Mouse (Mus musculus) hematopoietic stem cell, adult 5-6 weeks (primary cell): Measurements from ENCODE around the gene Ccdc58. TPM values are rescaled to one million over a fixed set of nuclear protein-coding genes. Genes with fewer than 3 reads are reported as not detected.
"Not testable (repeated sequence)": the region's sequence is repeated elsewhere in the genome, so short reads cannot be mapped to it uniquely, and the experiment has no call there.

ENCODE experiments used
- ATAC-seq, 2 experiments: fragments of 125-278 bp in 1 of 2; replicated peaks in 1 of 2; 2 replicates each; pipeline ENCODE4 v1.8.0; 2016 to 2017; ENCODE audit warnings: inconsistent platforms in 2 of 2, mild to moderate bottlenecking in 2 of 2, moderate number of reproducible peaks in 2 of 2, low read depth in 1 of 2, moderate TSS enrichment in 1 of 2; ENCODE audit not compliant: low FRiP score in 2 of 2, poor library complexity in 2 of 2, severe bottlenecking in 2 of 2, insufficient read depth in 1 of 2, low TSS enrichment in 1 of 2
- total RNA-seq: library from RNA; stranded (forward); fragments of 172-1452, 232-1000 nt; gene quantifications from 2 replicates; pipeline ENCODE4 v1.2.3, GENCODE M21; 2017

The Ccdc58 gene
- total RNA-seq, 1 experiment from 2014 or later = 59.4 TPM

- ATAC-seq = no peak
These were observed 1.5 kb upstream of the Ccdc58 start for GRCm38 (mm10) chr16:36069819-36070575.

- ATAC-seq = peak in 1 of 2 experiments; percentile 13; a peak in 3 of 4 replicates
These were observed 425 bp upstream of the Ccdc58 start for GRCm38 (mm10) chr16:36071071-36071449.

DNA sequence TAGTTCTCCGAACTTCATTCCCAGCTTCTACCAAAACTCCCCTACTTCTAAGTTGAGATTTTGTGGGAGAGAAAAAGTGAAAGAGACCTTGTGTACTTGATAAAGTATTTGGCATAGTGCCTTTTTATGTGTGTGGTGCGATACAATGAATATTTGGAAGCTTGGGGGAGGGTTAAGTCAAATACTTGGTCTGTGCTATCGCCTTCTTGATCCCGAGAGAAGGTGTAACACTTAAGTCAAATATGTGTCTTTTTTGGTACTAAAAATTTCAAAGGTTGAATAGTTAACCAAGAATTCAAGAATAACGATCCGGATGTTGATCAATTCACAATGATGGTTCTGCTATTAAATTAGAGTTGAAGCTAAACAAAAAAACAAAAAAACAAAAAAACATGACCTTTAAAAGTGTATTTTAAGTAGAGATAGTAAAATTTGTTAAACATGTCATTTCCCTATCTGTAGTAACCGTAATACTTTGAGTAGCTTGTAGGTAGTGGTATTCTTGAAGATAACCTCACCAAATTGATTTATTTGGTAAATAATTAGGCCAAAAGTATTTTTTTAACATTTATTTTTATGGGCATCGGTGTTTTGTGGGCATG lies 1.0 kb downstream of the Ccdc58 start:
- ATAC-seq = no peak

- ATAC-seq = no peak
These were observed 3.3 kb downstream of the Ccdc58 start for GRCm38 (mm10) chr16:36074772-36075171.

- no peak for ATAC-seq
These were observed 8.4 kb downstream of the Ccdc58 start for GRCm38 (mm10) chr16:36079916-36080315.

GRCm38 (mm10) chr16:36087846-36088245 lies 16.4 kb downstream of the Ccdc58 start:
- no peak for ATAC-seq

- no peak for ATAC-seq
These were observed 17.6 kb downstream of the Ccdc58 start for GRCm38 (mm10) chr16:36089065-36089464.

DNA sequence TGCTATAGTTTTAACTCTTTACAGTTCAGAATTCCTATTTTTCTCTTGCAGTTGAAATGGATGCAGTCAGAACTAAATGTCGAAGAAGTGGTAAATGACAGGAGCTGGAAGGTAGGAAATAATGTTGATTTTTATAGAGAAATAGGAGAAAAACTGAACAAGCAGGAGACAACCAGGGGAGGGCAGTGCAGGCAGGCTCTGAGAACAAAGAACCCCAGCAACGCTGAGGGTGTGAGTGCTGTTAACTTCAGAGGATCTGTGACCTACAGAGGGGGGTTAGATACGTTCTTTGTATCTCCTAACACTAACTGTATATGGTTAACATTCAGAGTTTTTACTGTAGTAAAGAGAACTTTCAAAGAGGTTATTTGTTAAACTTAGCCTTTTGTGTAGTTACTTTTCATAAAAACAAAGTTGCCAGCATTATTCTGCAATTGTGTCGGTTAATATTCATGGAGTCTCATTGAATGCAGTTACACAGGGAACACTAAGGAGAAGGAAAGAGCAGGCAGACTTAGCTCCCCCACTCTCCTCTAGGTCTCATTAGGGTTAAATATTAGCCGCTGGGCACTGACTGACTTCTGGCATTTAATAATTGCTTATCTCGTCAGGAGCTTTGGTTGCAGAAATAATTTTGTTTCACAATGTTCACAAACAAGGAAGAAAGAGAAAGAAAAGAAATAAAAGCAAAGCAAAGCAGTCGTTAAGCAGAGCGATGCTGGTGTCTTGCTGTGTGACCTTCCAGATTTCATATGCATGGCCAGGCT lies 18.5 kb downstream of the Ccdc58 start:
- ATAC-seq = no peak

DNA sequence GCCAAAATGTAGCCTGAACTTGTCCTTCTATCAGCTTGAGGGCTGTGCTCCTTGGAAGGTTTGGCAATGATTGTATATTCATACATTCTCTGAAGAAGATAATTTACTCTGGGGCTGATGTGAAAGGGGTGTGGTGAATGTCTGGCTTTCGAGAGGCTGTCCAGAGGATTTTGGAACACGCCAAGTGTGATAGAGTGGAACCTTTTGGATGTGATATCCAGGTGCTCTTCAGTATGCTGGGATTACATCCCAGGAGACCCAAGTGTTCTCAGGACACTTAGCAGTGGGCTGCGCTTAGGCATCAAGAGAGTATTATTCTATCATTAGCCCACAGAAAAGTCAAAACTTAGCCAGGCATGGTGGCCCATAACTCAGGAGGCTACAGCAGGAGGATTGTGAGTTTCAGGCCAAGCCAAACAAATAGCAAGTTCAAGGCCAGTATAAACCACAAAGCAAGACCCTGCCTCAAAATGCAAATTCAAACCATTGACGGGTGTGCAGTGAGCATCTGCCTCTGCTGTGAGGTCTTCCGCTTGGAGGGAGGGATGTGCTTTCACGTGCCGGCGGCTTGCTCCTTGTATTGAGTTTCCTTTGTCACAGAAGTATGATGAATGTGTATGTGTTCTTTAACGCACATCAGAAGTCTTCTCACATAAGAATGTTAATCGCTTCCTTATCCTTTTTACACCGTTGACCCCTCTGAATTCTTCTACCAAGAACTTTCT lies 19.5 kb downstream of the Ccdc58 start:
- no peak for ATAC-seq

DNA sequence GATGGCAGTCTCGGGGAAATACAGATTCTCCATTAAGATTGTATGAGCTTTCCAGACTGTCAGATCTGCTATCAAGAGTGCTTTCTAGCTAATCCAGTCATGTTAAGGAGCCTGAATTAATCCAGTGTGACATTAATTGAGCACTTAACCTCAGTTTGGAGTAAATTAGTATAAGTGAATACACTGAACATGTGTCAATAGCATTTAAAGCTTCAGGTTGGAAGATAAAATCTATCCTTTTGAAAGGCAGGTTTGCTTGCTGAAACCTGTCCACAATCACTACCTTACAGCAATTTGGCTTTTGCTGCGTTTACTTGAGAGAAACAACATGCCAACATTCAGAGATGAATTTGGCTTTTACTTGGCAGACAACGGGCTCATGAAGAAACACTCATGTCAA lies 22.6 kb downstream of the Ccdc58 start:
- no peak for ATAC-seq

- ATAC-seq = not testable (repeated sequence)
These were observed 26.5 kb downstream of the Ccdc58 start for GRCm38 (mm10) chr16:36097813-36098499.

- ATAC-seq = no peak
These were observed 30.0 kb downstream of the Ccdc58 start for GRCm38 (mm10) chr16:36101526-36101925.

DNA sequence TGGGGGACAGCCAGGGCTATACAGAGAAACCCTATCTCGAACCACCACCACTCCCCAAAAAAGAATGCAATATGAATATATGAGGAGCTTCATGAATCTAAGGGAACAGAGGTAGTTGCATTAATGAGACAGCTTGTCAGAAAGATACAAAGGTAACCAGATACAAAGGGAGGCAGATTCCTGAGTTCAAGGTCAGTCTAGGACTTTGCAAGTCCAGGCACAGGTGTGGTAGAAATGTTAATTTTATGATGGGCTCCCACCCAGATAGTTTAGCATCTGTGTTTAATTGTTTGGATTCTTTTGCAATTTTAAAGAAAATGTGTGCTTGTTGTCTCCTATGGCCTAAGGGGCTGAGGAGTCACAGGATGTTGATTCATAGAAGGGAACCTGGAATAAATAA lies 30.7 kb downstream of the Ccdc58 start:
- ATAC-seq = no peak

- ATAC-seq = not testable (repeated sequence)
These were observed 40.0 kb downstream of the Ccdc58 start for GRCm38 (mm10) chr16:36111486-36111885.

- ATAC-seq = not testable (repeated sequence)
These were observed 44.3 kb downstream of the Ccdc58 start for GRCm38 (mm10) chr16:36115751-36116150.

- ATAC-seq = no peak
These were observed 56.6 kb downstream of the Ccdc58 start for GRCm38 (mm10) chr16:36128092-36128491.

DNA sequence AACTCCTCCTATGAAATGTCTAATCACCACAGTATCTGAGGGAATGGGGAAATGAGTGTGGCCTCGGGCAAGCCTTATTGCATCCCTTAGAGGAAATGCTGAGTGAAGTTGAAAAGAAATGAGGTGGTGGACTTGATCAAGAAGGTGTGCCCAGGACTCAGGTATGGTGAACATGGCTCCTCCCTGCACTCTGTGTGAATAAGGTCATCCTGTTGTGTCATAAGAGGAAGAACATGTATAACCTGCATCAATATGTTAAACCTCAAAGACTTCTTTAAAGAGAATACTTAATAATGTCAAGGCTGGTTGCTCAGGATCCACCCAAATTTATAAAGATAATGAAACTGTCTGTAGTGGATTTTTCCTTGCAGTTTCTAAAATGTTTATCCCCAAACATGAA lies 59.7 kb downstream of the Ccdc58 start, which contains the start of gene Csta1:
Gene Csta1 (minus strand): TSS at position 101 of the 400 bp plus-strand sequence.
- ATAC-seq = no peak
